Comparison of ENCODE assay signal across 39 mouse cellular contexts in the genomic region with DNA sequence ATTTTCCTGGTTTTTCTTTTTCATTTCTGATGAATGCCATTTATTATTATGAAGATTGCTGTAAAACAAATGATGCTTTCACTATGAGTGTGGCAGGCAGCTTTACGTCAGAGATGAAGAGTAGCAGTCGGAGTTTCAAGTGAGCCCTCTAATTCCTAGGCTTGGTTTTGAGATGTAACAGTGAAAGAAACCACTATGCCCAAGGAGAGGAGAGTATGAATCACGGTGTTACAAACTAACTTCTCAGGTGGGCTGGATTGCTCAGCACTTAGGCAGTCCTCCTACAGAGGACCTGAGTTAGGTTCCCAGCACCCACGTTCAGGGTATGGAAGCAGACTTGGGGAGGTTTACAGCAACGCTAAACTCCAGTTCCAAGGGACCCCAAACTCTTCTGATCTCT. TPM values are rescaled to one million over a fixed set of nuclear protein-coding genes. Genes with fewer than 3 reads are reported as not detected.
"Had no signal": no experiment of that assay in that cellular context is flagged by ENCODE, and none has a peak within 500 bp of the region (broad histone marks: within the 10 kb centered on the region; RNA-seq: fewer than 3 reads in every experiment).

No protein-coding gene starts in this region.

- H3K4me3 ChIP-seq: limb, embryonic 10.5 days; limb, embryonic 12.5 days; limb, embryonic 13.5 days; limb, embryonic 15.5 days; liver, embryonic 12.5 days; liver, embryonic 13.5 days; liver, embryonic 15.5 days; lung, embryonic 15.5 days; megakaryocyte, embryonic 14.5 days; midbrain, embryonic 10.5 days; midbrain, embryonic 12.5 days; midbrain, embryonic 13.5 days; midbrain, embryonic 15.5 days; myocyte had no signal

- ATAC-seq: liver, embryonic 12.5 days; liver, postnatal 0 days; lung, postnatal 0 days; midbrain, embryonic 13.5 days; midbrain, embryonic 15.5 days; midbrain, embryonic 16.5 days had no signal

- H3K9ac ChIP-seq: limb, embryonic 12.5 days; limb, embryonic 13.5 days; limb, embryonic 15.5 days; liver, embryonic 12.5 days; liver, embryonic 13.5 days; liver, embryonic 14.5 days; liver, embryonic 15.5 days; liver, postnatal 0 days; lung, embryonic 14.5 days; lung, embryonic 15.5 days; midbrain, embryonic 12.5 days; midbrain, embryonic 13.5 days; midbrain, embryonic 15.5 days had no signal

- H3K27ac ChIP-seq: limb, embryonic 10.5 days; limb, embryonic 12.5 days; limb, embryonic 13.5 days; limb, embryonic 15.5 days; liver, embryonic 12.5 days; liver, embryonic 13.5 days; liver, embryonic 14.5 days; liver, embryonic 15.5 days; lung, embryonic 15.5 days; macrophage; midbrain, embryonic 10.5 days; midbrain, embryonic 12.5 days; midbrain, embryonic 13.5 days; midbrain, embryonic 15.5 days had no signal

- H3K27me3 ChIP-seq: limb, embryonic 12.5 days; limb, embryonic 13.5 days; limb, embryonic 15.5 days; liver, embryonic 12.5 days; liver, embryonic 13.5 days; liver, embryonic 15.5 days; lung, embryonic 15.5 days; midbrain, embryonic 12.5 days; midbrain, embryonic 13.5 days; midbrain, embryonic 15.5 days had no signal

- H3K9me3 ChIP-seq: limb, embryonic 10.5 days; limb, embryonic 12.5 days; limb, embryonic 13.5 days; limb, embryonic 15.5 days; liver, embryonic 12.5 days; liver, embryonic 13.5 days; liver, embryonic 15.5 days; lung, embryonic 15.5 days; midbrain, embryonic 10.5 days; midbrain, embryonic 12.5 days; midbrain, embryonic 13.5 days; midbrain, embryonic 15.5 days had no signal

- H3K4me1 ChIP-seq: liver, embryonic 12.5 days; liver, embryonic 13.5 days; liver, embryonic 15.5 days; megakaryocyte, embryonic 14.5 days had no signal

- H3K4me2 ChIP-seq: limb, embryonic 12.5 days; limb, embryonic 13.5 days; limb, embryonic 15.5 days; liver, embryonic 11.5 days; liver, embryonic 12.5 days; liver, embryonic 13.5 days; liver, embryonic 15.5 days; lung, embryonic 14.5 days; lung, embryonic 15.5 days; midbrain, embryonic 11.5 days; midbrain, embryonic 12.5 days; midbrain, embryonic 13.5 days; midbrain, embryonic 15.5 days had no signal

- H3K36me3 ChIP-seq: limb, embryonic 10.5 days; limb, embryonic 12.5 days; limb, embryonic 13.5 days; limb, embryonic 15.5 days; liver, embryonic 12.5 days; liver, embryonic 13.5 days; liver, embryonic 15.5 days; lung, embryonic 15.5 days; midbrain, embryonic 10.5 days; midbrain, embryonic 12.5 days; midbrain, embryonic 13.5 days; midbrain, embryonic 15.5 days had no signal

- DNase-seq: left cerebral cortex, postnatal 4 days; liver; liver, embryonic 13.5 days; liver, postnatal 0 days; lung, adult 18-20 months; lung, adult 2 months; lung, embryonic 14.5 days; lung, postnatal 10 days; lung, postnatal 14 days; lung, postnatal 36 days; lung, postnatal 4 days; midbrain, embryonic 14.5 days had no signal

RNA-seq across cellular contexts. Expression of gene Cd2, which starts 52.4 kb away (rescaled TPM):
- total RNA-seq: left cerebral cortex, postnatal 10 days; left cerebral cortex, postnatal 14 days; left cerebral cortex, postnatal 25 days; left cerebral cortex, postnatal 36 days; megakaryocyte progenitor cell, adult 5-6 weeks had no signal
- polyA plus RNA-seq: limb, embryonic 10.5 days; limb, embryonic 11.5 days; limb, embryonic 12.5 days; limb, embryonic 13.5 days; limb, embryonic 14.5 days; limb, embryonic 15.5 days; liver, embryonic 11.5 days; liver, embryonic 12.5 days; liver, embryonic 13.5 days; liver, embryonic 14.5 days; midbrain, embryonic 11.5 days; midbrain, embryonic 12.5 days; midbrain, embryonic 14.5 days; midbrain, embryonic 15.5 days; midbrain, embryonic 16.5 days; myocyte; neural tube, embryonic 11.5 days had no signal
